Mouse (Mus musculus) liver, postnatal 0 days (tissue): ENCODE data around the gene Tab1.

Experiments used
- CTCF ChIP-seq: sonication (generic); IDR thresholded peaks from 2 replicates; pipeline ENCODE4 v1.5.1; 2016; ENCODE audit warnings: antibody characterized with exemption, low read depth
- EP300 ChIP-seq: IDR thresholded peaks from 2 replicates; pipeline ENCODE4 v1.6.1; 2016; ENCODE audit warnings: antibody characterized with exemption, low read depth, mild to moderate bottlenecking

DNA sequence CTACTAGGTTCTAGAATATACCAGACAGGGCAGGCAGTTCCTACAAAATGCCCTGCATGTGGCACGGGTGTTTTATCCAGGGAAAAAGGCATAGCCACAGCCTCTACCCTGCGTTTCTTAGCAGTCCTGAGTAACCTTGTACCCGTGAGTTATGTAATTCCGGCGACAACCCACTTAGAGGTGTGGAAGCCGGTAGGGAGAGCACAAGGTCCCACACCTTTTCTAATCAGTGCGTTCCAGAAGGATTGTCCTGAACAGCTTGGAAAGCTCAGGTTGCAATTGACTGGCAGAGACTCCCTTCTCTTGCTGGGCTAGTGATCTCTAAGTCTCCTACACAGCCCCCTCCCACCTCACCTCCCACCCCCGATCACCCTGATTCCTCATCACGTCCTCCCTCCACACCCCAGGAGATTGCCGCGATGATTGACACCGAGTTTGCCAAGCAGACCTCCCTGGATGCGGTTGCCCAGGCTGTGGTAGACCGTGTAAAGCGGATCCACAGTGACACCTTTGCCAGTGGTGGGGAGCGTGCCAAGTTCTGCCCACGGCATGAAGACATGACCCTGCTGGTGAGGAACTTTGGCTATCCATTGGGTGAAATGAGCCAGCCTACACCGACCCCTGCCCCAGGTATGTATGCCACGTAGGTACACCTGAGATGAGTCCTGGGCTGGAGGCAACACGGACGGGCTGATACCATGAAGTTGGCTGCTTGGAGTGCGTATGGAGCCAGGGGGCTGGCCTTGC is 24.4 kb downstream of the Tab1 start:
- TF ChIP-seq CTCF = no peak
- TF ChIP-seq EP300 = no peak
